Mouse (Mus musculus) spleen, adult 2 months (tissue): ENCODE measurements around the gene Zfp280d. TPM values are rescaled to one million over a fixed set of nuclear protein-coding genes. Genes with fewer than 3 reads are reported as not detected.
"Not testable (repeated sequence)": the region's sequence is repeated elsewhere in the genome, so short reads cannot be mapped to it uniquely, and the experiment has no call there.

Experiments used
- DNase-seq, 2 experiments: peaks; one replicate each; pipeline versions ENCODE4 v3.0.0 to v3.0.0-alpha.2; 2012 to 2021; ENCODE audit warnings: low spot score in 2 of 2, low read depth in 1 of 2
- H3K27ac ChIP-seq: fragments of 200-500 bp; 2 replicates; pipeline ENCODE4 v1.5.1; 2012; ENCODE audit warnings: low read length, inconsistent platforms; ENCODE audit not compliant: insufficient read depth
- H3K27me3 ChIP-seq: fragments of 200-500 bp; 2 replicates; pipeline ENCODE4 v1.6.1; 2012; ENCODE audit warnings: mild to moderate bottlenecking, moderate library complexity, low read length, inconsistent platforms; ENCODE audit not compliant: control insufficient read depth, insufficient read depth
- H3K36me3 ChIP-seq: fragments of 200-500 bp; 2 replicates; pipeline ENCODE4 v1.6.1; 2012; ENCODE audit warnings: mild to moderate bottlenecking, low read length, inconsistent platforms; ENCODE audit not compliant: control insufficient read depth, insufficient read depth
- H3K4me1 ChIP-seq: fragments of 200-500 bp; 2 replicates; pipeline ENCODE4 v1.6.1; 2011; ENCODE audit warnings: inconsistent platforms; ENCODE audit not compliant: control insufficient read depth, insufficient read depth, insufficient read length
- H3K4me3 ChIP-seq: fragments of 200-500 bp; 2 replicates; pipeline ENCODE4 v1.5.1; 2011; ENCODE audit warnings: mild to moderate bottlenecking, inconsistent platforms; ENCODE audit not compliant: insufficient read depth, insufficient read length; ENCODE audit errors: extremely low read depth
- CTCF ChIP-seq: fragments of 200-500 bp; IDR thresholded peaks from 2 replicates; pipeline ENCODE4 v1.5.1; 2011; ENCODE audit warnings: mild to moderate bottlenecking, inconsistent platforms; ENCODE audit not compliant: insufficient read depth, insufficient read length, insufficient replicate concordance; ENCODE audit errors: extremely low read depth
- POLR2A ChIP-seq: fragments of 200-500 bp; IDR thresholded peaks from 2 replicates; pipeline ENCODE4 v1.6.1; 2011; ENCODE audit warnings: low read depth, low read length, inconsistent platforms
- WGBS: fragments of 180-500 bp; shearing (Covaris S2); methylation state at CpG from one replicate; pipeline ENCODE4 v1.1.7; 2018; 5-methylcytosine and 5-hydroxymethylcytosine counted together
- polyA plus RNA-seq: library from polyadenylated mRNA; depleted of rRNA; stranded (reverse); fragments of >200 nt; gene quantifications from 2 replicates; pipeline ENCODE4 v1.2.3, GENCODE M21; 2012

The Zfp280d gene
- polyA plus RNA-seq, 1 experiment: 6.8 TPM

- Histone ChIP-seq H3K4me1 (peaks cover 7% of the 10 kb centered on the region; the same call in 1 of the 2 replicates), H3K27me3 (no peaks in the 10 kb centered on the region), H3K27ac (no peak overlapping the region), H3K4me3 (no peak overlapping the region), H3K36me3 (no peaks in the 10 kb centered on the region)
- WGBS: 13% methylated on average over 4 of the region's 4 CpGs
- no peak for TF ChIP-seq CTCF
- no peak for TF ChIP-seq POLR2A
- DNase-seq: no peak
Measured at GRCm38 (mm10) chr9:72400121-72400520, 125.5 kb downstream of the Zfp280d start.

GRCm38 (mm10) chr9:72401769-72402168 is 127.1 kb downstream of the Zfp280d start:
- not testable (repeated sequence) for H3K27me3 ChIP-seq, H3K4me1 ChIP-seq, H3K36me3 ChIP-seq, H3K4me3 ChIP-seq, DNase-seq, H3K27ac ChIP-seq
- WGBS: 78% methylated on average over 4 of the region's 4 CpGs

GRCm38 (mm10) chr9:72403421-72403820 is 128.8 kb downstream of the Zfp280d start:
- Histone ChIP-seq H3K27ac (no peak overlapping the region), H3K36me3 (no peaks in the 10 kb centered on the region), H3K4me3 (no peak overlapping the region), H3K4me1 (peaks cover 10% of the 10 kb centered on the region; the same call in 1 of the 2 replicates), H3K27me3 (no peaks in the 10 kb centered on the region)
- no peak for TF ChIP-seq CTCF
- TF ChIP-seq POLR2A: no peak
- no peak for DNase-seq
- 72% methylated on average over 6 of the region's 6 CpGs for WGBS

- WGBS: 90% methylated on average over 8 of the region's 8 CpGs
- TF ChIP-seq POLR2A (no peak), CTCF (no peak)
- no peaks in the 10 kb centered on the region for H3K27me3 ChIP-seq
- no peak for DNase-seq
- no peaks in the 10 kb centered on the region for H3K36me3 ChIP-seq
- H3K4me3 ChIP-seq: no peak overlapping the region
- no peak overlapping the region for H3K27ac ChIP-seq
- H3K4me1 ChIP-seq: peaks cover 10% of the 10 kb centered on the region; the same call in 1 of the 2 replicates
Measured at GRCm38 (mm10) chr9:72404446-72404845, 129.8 kb downstream of the Zfp280d start.

GRCm38 (mm10) chr9:72404934-72405333 is 130.3 kb downstream of the Zfp280d start:
- TF ChIP-seq POLR2A (no peak), CTCF (no peak)
- DNase-seq: no peak
- H3K27ac ChIP-seq: no peak overlapping the region
- H3K36me3 ChIP-seq: no peaks in the 10 kb centered on the region
- H3K4me1 ChIP-seq: peaks cover 10% of the 10 kb centered on the region; the same call in 1 of the 2 replicates
- no peak overlapping the region for H3K4me3 ChIP-seq
- 92% methylated on average over 3 of the region's 3 CpGs for WGBS
- H3K27me3 ChIP-seq: no peaks in the 10 kb centered on the region

GRCm38 (mm10) chr9:72405882-72406638 is 131.4 kb downstream of the Zfp280d start:
- Histone ChIP-seq H3K27ac (no peak overlapping the region), H3K36me3 (no peaks in the 10 kb centered on the region), H3K4me1 (peaks cover 3% of the 10 kb centered on the region; the same call in 1 of the 2 replicates), H3K4me3 (no peak overlapping the region), H3K27me3 (no peaks in the 10 kb centered on the region)
- 87% methylated on average over 9 of the region's 9 CpGs for WGBS
- TF ChIP-seq POLR2A (no peak), CTCF (no peak)
- DNase-seq: no peak

- TF ChIP-seq POLR2A (no peak), CTCF (peak; percentile 78; the same call in 1 of the 2 replicates)
- 4% methylated on average over 12 of the region's 12 CpGs for WGBS
- no peak overlapping the region for H3K27ac ChIP-seq
- H3K4me1 ChIP-seq: peaks cover 3% of the 10 kb centered on the region; the same call in 1 of the 2 replicates
- H3K36me3 ChIP-seq: no peaks in the 10 kb centered on the region
- DNase-seq: peak; percentile 46 to 68
- H3K27me3 ChIP-seq: no peaks in the 10 kb centered on the region
- peak overlapping the region; percentile 46 for H3K4me3 ChIP-seq
Measured at GRCm38 (mm10) chr9:72408131-72408586, 133.5 kb downstream of the Zfp280d start.
